Mouse (Mus musculus): ENCODE data around the gene Fat4. TPM values are rescaled to one million over a fixed set of nuclear protein-coding genes. Genes with fewer than 3 reads are reported as not detected.

Gene Fat4
- polyA plus RNA-seq, 1 experiment = 0.13 TPM

GRCm38 (mm10) chr3:38908426-38909111 is 21.8 kb downstream of the Fat4 start:
- Histone ChIP-seq H3K9ac (ENCODE audit: low read depth, poor library complexity, severe bottlenecking) (no peak overlapping the region), H3K27ac (ENCODE audit: insufficient read depth, low read length) (no peak overlapping the region), H3K4me3 (ENCODE audit: low read depth, low read length) (no peak overlapping the region), H3K27me3 (ENCODE audit: control insufficient read depth, insufficient read depth, low read length, poor library complexity, severe bottlenecking) (no peaks in the 10 kb centered on the region), H3K4me1 (ENCODE audit: control insufficient read depth, insufficient read depth, low read length) (no peaks in the 10 kb centered on the region), H3K36me3 (ENCODE audit: control insufficient read depth, insufficient read depth, low read length, poor library complexity, severe bottlenecking) (no peaks in the 10 kb centered on the region), H3K9me3 (replicated peaks; ENCODE audit: control insufficient read depth, insufficient read depth, low read length, poor library complexity, severe bottlenecking) (no peaks in the 10 kb centered on the region)
- TF ChIP-seq POLR2A (IDR thresholded peaks at IDR 0.05; ENCODE audit: insufficient read depth, low read length) = no peak
- no peak for TF ChIP-seq EP300 (IDR thresholded peaks at IDR 0.05; ENCODE audit: insufficient read depth, low read depth, low read length)
- no peak for TF ChIP-seq CTCF (IDR thresholded peaks at IDR 0.05; ENCODE audit: low read depth, low read length)

GRCm38 (mm10) chr3:38912768-38913487 is 26.2 kb downstream of the Fat4 start:
- no peaks in the 10 kb centered on the region for H3K9me3 ChIP-seq (replicated peaks; ENCODE audit: control insufficient read depth, insufficient read depth, low read length, poor library complexity, severe bottlenecking)
- no peaks in the 10 kb centered on the region for H3K4me1 ChIP-seq (ENCODE audit: control insufficient read depth, insufficient read depth, low read length)
- H3K9ac ChIP-seq (ENCODE audit: low read depth, poor library complexity, severe bottlenecking) = no peak overlapping the region
- TF ChIP-seq POLR2A (IDR thresholded peaks at IDR 0.05; ENCODE audit: insufficient read depth, low read length) = no peak
- TF ChIP-seq CTCF (IDR thresholded peaks at IDR 0.05; ENCODE audit: low read depth, low read length) = no peak
- TF ChIP-seq EP300 (IDR thresholded peaks at IDR 0.05; ENCODE audit: insufficient read depth, low read depth, low read length) = no peak
- no peak overlapping the region for H3K27ac ChIP-seq (ENCODE audit: insufficient read depth, low read length)
- no peaks in the 10 kb centered on the region for H3K27me3 ChIP-seq (ENCODE audit: control insufficient read depth, insufficient read depth, low read length, poor library complexity, severe bottlenecking)
- H3K4me3 ChIP-seq (ENCODE audit: low read depth, low read length) = no peak overlapping the region
- no peaks in the 10 kb centered on the region for H3K36me3 ChIP-seq (ENCODE audit: control insufficient read depth, insufficient read depth, low read length, poor library complexity, severe bottlenecking)

- no peak for TF ChIP-seq POLR2A (IDR thresholded peaks at IDR 0.05; ENCODE audit: insufficient read depth, low read length)
- TF ChIP-seq EP300 (IDR thresholded peaks at IDR 0.05; ENCODE audit: insufficient read depth, low read depth, low read length) = no peak
- TF ChIP-seq CTCF (IDR thresholded peaks at IDR 0.05; ENCODE audit: low read depth, low read length) = no peak
- no peaks in the 10 kb centered on the region for H3K36me3 ChIP-seq (ENCODE audit: control insufficient read depth, insufficient read depth, low read length, poor library complexity, severe bottlenecking)
- H3K27me3 ChIP-seq (ENCODE audit: control insufficient read depth, insufficient read depth, low read length, poor library complexity, severe bottlenecking) = no peaks in the 10 kb centered on the region
- H3K9ac ChIP-seq (ENCODE audit: low read depth, poor library complexity, severe bottlenecking) = no peak overlapping the region
- no peaks in the 10 kb centered on the region for H3K9me3 ChIP-seq (replicated peaks; ENCODE audit: control insufficient read depth, insufficient read depth, low read length, poor library complexity, severe bottlenecking)
- no peak overlapping the region for H3K4me3 ChIP-seq (ENCODE audit: low read depth, low read length)
- H3K4me1 ChIP-seq (ENCODE audit: control insufficient read depth, insufficient read depth, low read length) = no peaks in the 10 kb centered on the region
- no peak overlapping the region for H3K27ac ChIP-seq (ENCODE audit: insufficient read depth, low read length)
Measured at GRCm38 (mm10) chr3:38913488-38914105, 26.9 kb downstream of the Fat4 start.

DNA sequence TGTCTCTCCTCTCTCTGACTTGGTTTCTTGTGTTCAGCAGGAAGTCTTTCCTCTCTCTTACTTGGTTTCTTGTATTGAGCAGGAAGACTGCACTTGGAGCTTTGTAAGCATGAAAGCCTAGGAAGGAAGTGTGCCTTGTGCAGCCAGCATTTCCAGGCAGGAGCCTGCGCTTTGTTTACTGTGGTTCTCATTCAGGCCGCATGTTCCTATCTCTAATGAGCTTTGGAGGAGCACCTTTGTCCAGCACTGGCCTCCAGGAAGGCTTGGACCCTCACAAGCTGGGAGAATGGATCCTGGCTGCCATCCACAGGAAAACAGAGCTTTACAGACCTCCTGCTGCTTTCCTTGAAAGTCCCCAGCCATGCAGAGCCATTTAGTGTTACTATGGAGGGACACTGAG is 32.2 kb downstream of the Fat4 start:
- TF ChIP-seq EP300 (IDR thresholded peaks at IDR 0.05; ENCODE audit: insufficient read depth, low read depth, low read length) (no peak), POLR2A (IDR thresholded peaks at IDR 0.05; ENCODE audit: insufficient read depth, low read length) (no peak), CTCF (IDR thresholded peaks at IDR 0.05; ENCODE audit: low read depth, low read length) (no peak)
- no peak overlapping the region for H3K4me3 ChIP-seq (ENCODE audit: low read depth, low read length)
- H3K36me3 ChIP-seq (ENCODE audit: control insufficient read depth, insufficient read depth, low read length, poor library complexity, severe bottlenecking) = no peaks in the 10 kb centered on the region
- H3K27me3 ChIP-seq (ENCODE audit: control insufficient read depth, insufficient read depth, low read length, poor library complexity, severe bottlenecking) = no peaks in the 10 kb centered on the region
- no peak overlapping the region for H3K9ac ChIP-seq (ENCODE audit: low read depth, poor library complexity, severe bottlenecking)
- H3K27ac ChIP-seq (ENCODE audit: insufficient read depth, low read length) = no peak overlapping the region
- H3K4me1 ChIP-seq (ENCODE audit: control insufficient read depth, insufficient read depth, low read length) = no peaks in the 10 kb centered on the region
- no peaks in the 10 kb centered on the region for H3K9me3 ChIP-seq (replicated peaks; ENCODE audit: control insufficient read depth, insufficient read depth, low read length, poor library complexity, severe bottlenecking)

DNA sequence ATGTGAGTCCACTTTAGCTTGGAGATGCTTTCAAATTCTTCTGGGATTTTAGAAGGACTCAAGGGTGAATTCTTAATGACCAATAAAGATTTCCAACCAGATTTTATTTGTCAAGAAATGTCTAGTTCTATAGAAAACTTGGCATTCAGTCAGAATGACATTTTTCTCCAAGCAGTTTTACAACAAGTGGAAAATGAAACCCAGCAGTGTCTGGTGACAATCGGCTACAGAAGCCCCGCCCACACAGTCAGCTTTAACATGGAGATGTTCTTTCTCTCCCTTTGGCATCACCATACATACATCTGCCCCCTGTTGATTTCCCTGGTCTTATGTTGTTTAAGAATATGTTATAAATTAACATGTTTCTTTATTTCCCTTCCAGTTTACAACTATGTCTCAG is 34.3 kb downstream of the Fat4 start:
- Histone ChIP-seq H3K4me3 (ENCODE audit: low read depth, low read length) (no peak overlapping the region), H3K27ac (ENCODE audit: insufficient read depth, low read length) (no peak overlapping the region), H3K36me3 (ENCODE audit: control insufficient read depth, insufficient read depth, low read length, poor library complexity, severe bottlenecking) (no peaks in the 10 kb centered on the region), H3K9ac (ENCODE audit: low read depth, poor library complexity, severe bottlenecking) (no peak overlapping the region), H3K9me3 (replicated peaks; ENCODE audit: control insufficient read depth, insufficient read depth, low read length, poor library complexity, severe bottlenecking) (no peaks in the 10 kb centered on the region), H3K27me3 (ENCODE audit: control insufficient read depth, insufficient read depth, low read length, poor library complexity, severe bottlenecking) (no peaks in the 10 kb centered on the region), H3K4me1 (ENCODE audit: control insufficient read depth, insufficient read depth, low read length) (no peaks in the 10 kb centered on the region)
- TF ChIP-seq POLR2A (IDR thresholded peaks at IDR 0.05; ENCODE audit: insufficient read depth, low read length) (no peak), EP300 (IDR thresholded peaks at IDR 0.05; ENCODE audit: insufficient read depth, low read depth, low read length) (no peak), CTCF (IDR thresholded peaks at IDR 0.05; ENCODE audit: low read depth, low read length) (no peak)

GRCm38 (mm10) chr3:38923251-38923686 is 36.5 kb downstream of the Fat4 start:
- TF ChIP-seq EP300 (IDR thresholded peaks at IDR 0.05; ENCODE audit: insufficient read depth, low read depth, low read length) (no peak), POLR2A (IDR thresholded peaks at IDR 0.05; ENCODE audit: insufficient read depth, low read length) (no peak), CTCF (IDR thresholded peaks at IDR 0.05; ENCODE audit: low read depth, low read length) (no peak)
- Histone ChIP-seq H3K4me3 (ENCODE audit: low read depth, low read length) (no peak overlapping the region), H3K9me3 (replicated peaks; ENCODE audit: control insufficient read depth, insufficient read depth, low read length, poor library complexity, severe bottlenecking) (no peaks in the 10 kb centered on the region), H3K9ac (ENCODE audit: low read depth, poor library complexity, severe bottlenecking) (no peak overlapping the region), H3K4me1 (ENCODE audit: control insufficient read depth, insufficient read depth, low read length) (no peaks in the 10 kb centered on the region), H3K27me3 (ENCODE audit: control insufficient read depth, insufficient read depth, low read length, poor library complexity, severe bottlenecking) (no peaks in the 10 kb centered on the region), H3K27ac (ENCODE audit: insufficient read depth, low read length) (no peak overlapping the region), H3K36me3 (ENCODE audit: control insufficient read depth, insufficient read depth, low read length, poor library complexity, severe bottlenecking) (no peaks in the 10 kb centered on the region)
